Mouse (Mus musculus) MEL (cell line): ENCODE measurements around the gene Eva1b.
A peak's percentile ranks its signal among the peaks of the same experiment; 100 is the strongest.

Source experiments
- CTCF ChIP-seq, 3 experiments: IDR thresholded peaks in 2 of 3; conservative IDR thresholded peaks in 1 of 3; 2 replicates each; pipeline ENCODE4 v1.5.1; 2011 to 2012; ENCODE audit warnings: low read length in 3 of 3, low read depth in 2 of 3, mild to moderate bottlenecking in 2 of 3, improper control_type of control experiment in 1 of 3, inconsistent platforms in 1 of 3, mixed read lengths in 1 of 3, moderate library complexity in 1 of 3; ENCODE audit not compliant: control insufficient read depth in 1 of 3, insufficient read depth in 1 of 3, poor library complexity in 1 of 3, severe bottlenecking in 1 of 3
- EP300 ChIP-seq, 2 experiments: IDR thresholded peaks; 2 replicates each; pipeline ENCODE4 v1.6.1; 2011; ENCODE audit warnings: improper control_type of control experiment in 2 of 2, low read length in 2 of 2, low read depth in 1 of 2, mild to moderate bottlenecking in 1 of 2
- HCFC1 ChIP-seq: IDR thresholded peaks from 2 replicates; pipeline ENCODE4 v1.6.1; 2012; ENCODE audit warnings: low read depth, mild to moderate bottlenecking, inconsistent platforms, low read length, improper control_type of control experiment, moderate library complexity
- KAT2A ChIP-seq: conservative IDR thresholded peaks from 2 replicates; pipeline ENCODE4 v1.6.1; 2012; ENCODE audit warnings: low read depth, low read length, improper control_type of control experiment, inconsistent platforms
- MAZ ChIP-seq: IDR thresholded peaks from 2 replicates; pipeline ENCODE4 v1.6.1; 2012; ENCODE audit warnings: low read depth, mild to moderate bottlenecking, inconsistent platforms, low read length, improper control_type of control experiment
- MXI1 ChIP-seq: IDR thresholded peaks from 2 replicates; pipeline ENCODE4 v1.6.1; 2011; ENCODE audit warnings: mild to moderate bottlenecking, low read depth, low read length, improper control_type of control experiment
- NRF1 ChIP-seq: IDR thresholded peaks from 2 replicates; pipeline ENCODE4 v1.6.1; 2014; ENCODE audit warnings: low read depth, mild to moderate bottlenecking, inconsistent platforms, low read length, improper control_type of control experiment, moderate library complexity; ENCODE audit not compliant: poor library complexity, insufficient read depth, severe bottlenecking
- POLR2A ChIP-seq, 2 experiments: IDR thresholded peaks; 2 replicates each; pipeline ENCODE4 v1.6.1; 2011 to 2012; ENCODE audit warnings: low read length in 2 of 2, mild to moderate bottlenecking in 2 of 2, control low read depth in 1 of 2, improper control_type of control experiment in 1 of 2, low read depth in 1 of 2, moderate library complexity in 1 of 2; ENCODE audit not compliant: control insufficient read depth in 1 of 2, insufficient read depth in 1 of 2, poor library complexity in 1 of 2
- POLR2AphosphoS2 ChIP-seq: IDR thresholded peaks from 2 replicates; pipeline ENCODE4 v1.6.1; 2011; ENCODE audit warnings: low read length, improper control_type of control experiment
- SIN3A ChIP-seq: IDR thresholded peaks from 2 replicates; pipeline ENCODE4 v1.6.1; 2012; ENCODE audit warnings: low read length, improper control_type of control experiment, inconsistent platforms
- TAL1 ChIP-seq: IDR thresholded peaks from 2 replicates; pipeline ENCODE4 v1.6.1; 2012; ENCODE audit warnings: mild to moderate bottlenecking, inconsistent platforms, low read length, moderate library complexity, mixed read lengths
- TBP ChIP-seq: IDR thresholded peaks from 2 replicates; pipeline ENCODE4 v1.8.0; 2011; ENCODE audit warnings: low read depth, low read length, improper control_type of control experiment
- ZMIZ1 ChIP-seq: IDR thresholded peaks from 2 replicates; pipeline ENCODE4 v1.6.1; 2012; ENCODE audit warnings: low read depth, mild to moderate bottlenecking, inconsistent platforms, low read length, improper control_type of control experiment, moderate library complexity
- ZNF384 ChIP-seq: IDR thresholded peaks from 2 replicates; pipeline ENCODE4 v1.6.1; 2012; ENCODE audit warnings: low read depth, mild to moderate bottlenecking, inconsistent platforms, low read length, improper control_type of control experiment

GRCm38 (mm10) chr4:126181170-126181957 lies 33.8 kb downstream of the Eva1b start:
- TF ChIP-seq POLR2A (IDR thresholded peaks at IDR 0.05; ENCODE audit: control insufficient read depth in 1 of 2, insufficient read depth in 1 of 2, low read depth in 1 of 2, low read length in 2 of 2, poor library complexity in 1 of 2) (no peak), NRF1 (no peak), CTCF (IDR thresholded peaks at IDR 0.05 in 2 of 3, conservative IDR thresholded peaks at IDR 0.05 in 1 of 3; ENCODE audit: control insufficient read depth in 1 of 3, insufficient read depth in 1 of 3, low read depth in 2 of 3, low read length in 3 of 3, poor library complexity in 1 of 3, severe bottlenecking in 1 of 3) (peak; percentile 46 to 60 (median 48)), POLR2AphosphoS2 (0 out of 2 replicates have a peak, but pooled peaks have one; percentile 43), TAL1 (no peak), KAT2A (no peak), SIN3A (no peak), EP300 (IDR thresholded peaks at IDR 0.05; ENCODE audit: low read depth in 1 of 2, low read length in 2 of 2) (no peak), HCFC1 (no peak), MAZ (no peak), MXI1 (no peak), ZMIZ1 (no peak), TBP (no peak), ZNF384 (no peak)
